Mouse (Mus musculus) stomach, postnatal 0 days (tissue): ENCODE measurements around the gene Tln2.

Experiments
- CTCF ChIP-seq: IDR thresholded peaks from 2 replicates; pipeline ENCODE4 v1.5.1; 2016; ENCODE audit warnings: antibody characterized with exemption, low read depth, mild to moderate bottlenecking, moderate library complexity
- EP300 ChIP-seq: optimal IDR thresholded peaks from 2 replicates; pipeline ENCODE3; 2016; ENCODE audit warnings: antibody characterized with exemption

DNA sequence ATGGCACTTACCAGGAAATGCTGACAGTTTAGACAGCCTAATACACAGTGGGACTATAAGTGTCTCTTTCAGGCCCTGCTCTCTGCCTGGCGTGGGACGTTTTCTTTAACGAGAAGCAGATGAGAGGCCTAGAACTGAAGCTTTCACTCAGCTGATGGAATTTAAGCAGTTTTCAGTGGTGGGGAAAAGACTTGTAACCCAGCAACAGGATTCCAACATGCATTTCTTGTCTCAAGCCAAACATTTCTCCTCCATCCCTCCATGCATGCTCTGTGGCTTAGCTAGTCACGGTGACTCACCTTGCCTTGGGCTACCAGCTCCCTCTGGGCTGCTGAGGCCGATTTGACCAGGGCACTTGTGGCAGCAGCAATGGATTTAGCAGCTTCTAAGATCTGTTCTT lies 330.5 kb downstream of the Tln2 start:
- TF ChIP-seq EP300 (no peak), CTCF (no peak)
